ENCODE assay signal across 8 mouse cellular contexts in genomic region chr2:129574395-129575046, GRCm38 (mm10). TPM values are rescaled to one million over a fixed set of nuclear protein-coding genes. Genes with fewer than 3 reads are reported as not detected.
A peak's percentile ranks its signal among the peaks of the same experiment; 100 is the strongest.
DNase-seq lines count a peak whose midpoint lies in the region; ATAC-seq and TF ChIP-seq lines count a peak whose summit lies in the region.

No protein-coding gene starts in this region.

- 17% methylated on average over 24 of the region's 24 CpGs for WGBS in heart, embryonic 11.5 days (ENCODE audit: insufficient replicate concordance)
- 7% methylated on average over 24 of the region's 24 CpGs for WGBS in hindbrain, embryonic 14.5 days
- WGBS in limb, embryonic 11.5 days, result 13% methylated on average over 24 of the region's 24 CpGs
- 36% methylated on average over 24 of the region's 24 CpGs for WGBS in thymus, adult 2 months

- H3K9ac ChIP-seq in heart, embryonic 11.5 days (ENCODE audit: low read depth, low read length), result no peak overlapping the region
- H3K9ac ChIP-seq in hindbrain, embryonic 14.5 days, result peak overlapping the region; percentile 29
- no peak overlapping the region for H3K9ac ChIP-seq in limb, embryonic 11.5 days (ENCODE audit: low read length)

- TF ChIP-seq POLR2A in cortical plate, adult 2 months (IDR thresholded peaks at IDR 0.05; ENCODE audit: extremely low read depth, insufficient read depth, low read length), result peak; percentile 43; the same call in 1 of the 2 replicates
- no peak for TF ChIP-seq POLR2A in thymus, adult 2 months (IDR thresholded peaks at IDR 0.05; ENCODE audit: control insufficient read depth, extremely low read depth, insufficient read depth, low read length, poor library complexity)

- no peak for DNase-seq in heart, adult 8-10 months (ENCODE audit: low spot score)
- DNase-seq in hindbrain, embryonic 14.5 days (ENCODE audit: low spot score), result peak; percentile 60
- peak; percentile 56 for DNase-seq in limb, embryonic 11.5 days (ENCODE audit: low spot score)
- peak; percentile 86 to 91 for DNase-seq in right cerebral cortex, postnatal 10 days (ENCODE audit: low spot score in 2 of 2)
- no peak for DNase-seq in urinary bladder, postnatal 14 days (ENCODE audit: low spot score)
- DNase-seq in thymus, adult 2 months, result no peak

- H3K4me2 ChIP-seq in heart, embryonic 11.5 days, result peak overlapping the region; percentile 48
- H3K4me2 ChIP-seq in hindbrain, embryonic 14.5 days (replicated peaks), result peak overlapping the region; percentile 54
- H3K4me2 ChIP-seq in limb, embryonic 11.5 days (ENCODE audit: low read depth, severe bottlenecking), result peak overlapping the region; percentile 35

- H3K27ac ChIP-seq in heart, embryonic 11.5 days (ENCODE audit: low read depth, low read length), result no peak overlapping the region
- H3K27ac ChIP-seq in cortical plate, adult 2 months (ENCODE audit: insufficient read depth, low read length), result peak overlapping the region; percentile 83
- H3K27ac ChIP-seq in hindbrain, embryonic 14.5 days, result peak overlapping the region; percentile 63
- H3K27ac ChIP-seq in limb, embryonic 11.5 days (replicated peaks; ENCODE audit: low read depth, low read length), result no peak overlapping the region
- no peak overlapping the region for H3K27ac ChIP-seq in thymus, adult 2 months (ENCODE audit: control insufficient read depth, insufficient read depth, low read length)

- no peaks in the 10 kb centered on the region for H3K9me3 ChIP-seq in heart, embryonic 11.5 days (replicated peaks; ENCODE audit: control insufficient read depth, low read length)
- no peaks in the 10 kb centered on the region for H3K9me3 ChIP-seq in hindbrain, embryonic 14.5 days (ENCODE audit: control insufficient read depth, low read length)
- H3K9me3 ChIP-seq in limb, embryonic 11.5 days (ENCODE audit: control insufficient read depth, low read length), result no peaks in the 10 kb centered on the region

- peaks cover 4% of the 10 kb centered on the region; the same call in 1 of the 2 replicates for H3K4me1 ChIP-seq in heart, embryonic 11.5 days (ENCODE audit: control insufficient read depth, insufficient read depth, low read length)
- peaks cover 11% of the 10 kb centered on the region for H3K4me1 ChIP-seq in cortical plate, adult 2 months (ENCODE audit: control insufficient read depth, insufficient read depth, low read length)
- peaks cover 17% of the 10 kb centered on the region for H3K4me1 ChIP-seq in hindbrain, embryonic 14.5 days (replicated peaks; ENCODE audit: control insufficient read depth, insufficient read depth, low read length)
- peaks cover 8% of the 10 kb centered on the region; the same call in 1 of the 2 replicates for H3K4me1 ChIP-seq in limb, embryonic 11.5 days (ENCODE audit: control insufficient read depth, insufficient read depth, low read length)
- no peaks in the 10 kb centered on the region for H3K4me1 ChIP-seq in thymus, adult 2 months (replicated peaks; ENCODE audit: control insufficient read depth, insufficient read depth, low read length)

- no peak for TF ChIP-seq CTCF in cortical plate, adult 2 months (IDR thresholded peaks at IDR 0.05; ENCODE audit: extremely low read depth, insufficient read depth, low read length)
- no peak for TF ChIP-seq CTCF in thymus, adult 2 months (IDR thresholded peaks at IDR 0.05; ENCODE audit: borderline replicate concordance, control insufficient read depth, extremely low read depth, insufficient read depth, low read length, poor library complexity)

- no peak for ATAC-seq in heart, embryonic 11.5 days (replicated peaks; ENCODE audit: insufficient number of reproducible peaks, low FRiP score, low TSS enrichment)
- ATAC-seq in hindbrain, embryonic 14.5 days (ENCODE audit: low FRiP score), result peak; percentile 85
- ATAC-seq in limb, embryonic 11.5 days (ENCODE audit: insufficient number of reproducible peaks, low FRiP score, low TSS enrichment, low read depth), result no peak

- peaks cover 27% of the 10 kb centered on the region for H3K27me3 ChIP-seq in heart, embryonic 11.5 days (ENCODE audit: control insufficient read depth, insufficient read depth, low read length)
- no peaks in the 10 kb centered on the region for H3K27me3 ChIP-seq in hindbrain, embryonic 14.5 days (ENCODE audit: control insufficient read depth, insufficient read depth, low read length)
- H3K27me3 ChIP-seq in limb, embryonic 11.5 days (ENCODE audit: control insufficient read depth, insufficient read depth, low read length), result peaks cover 5% of the 10 kb centered on the region; the same call in 1 of the 2 replicates
- no peaks in the 10 kb centered on the region for H3K27me3 ChIP-seq in thymus, adult 2 months (ENCODE audit: control insufficient read depth, insufficient read depth, low read length)

- no peaks in the 10 kb centered on the region for H3K36me3 ChIP-seq in heart, embryonic 11.5 days (ENCODE audit: control insufficient read depth, insufficient read depth, low read length)
- H3K36me3 ChIP-seq in hindbrain, embryonic 14.5 days (replicated peaks; ENCODE audit: control insufficient read depth, insufficient read depth), result no peaks in the 10 kb centered on the region
- H3K36me3 ChIP-seq in limb, embryonic 11.5 days (ENCODE audit: control insufficient read depth, insufficient read depth, low read length), result no peaks in the 10 kb centered on the region
- H3K36me3 ChIP-seq in thymus, adult 2 months (ENCODE audit: control insufficient read depth, insufficient read depth, low read length), result no peaks in the 10 kb centered on the region

- 0 out of 2 replicates have a peak overlapping the region, but pooled peaks have one; percentile 10 for H3K4me3 ChIP-seq in heart, embryonic 11.5 days (ENCODE audit: low read depth, low read length)
- peak overlapping the region; percentile 26 for H3K4me3 ChIP-seq in cortical plate, adult 2 months (ENCODE audit: insufficient read depth, low read length)
- peak overlapping the region; percentile 16 for H3K4me3 ChIP-seq in hindbrain, embryonic 14.5 days (replicated peaks; ENCODE audit: low read length)
- peak overlapping the region; percentile 12; the same call in 1 of the 2 replicates for H3K4me3 ChIP-seq in limb, embryonic 11.5 days (ENCODE audit: low read depth, low read length)
- no peak overlapping the region for H3K4me3 ChIP-seq in thymus, adult 2 months (ENCODE audit: control insufficient read depth, insufficient read depth, low read length)

RNA-seq across cellular contexts. Expression of gene Sirpa, which starts 18.1 kb away (rescaled TPM):
- polyA plus RNA-seq in heart, embryonic 11.5 days (2014; fragmentation: Nextera tagmentation; extraction: Ambion mirVana), result 13.0 and 15.7 TPM in 2 replicates
- total RNA-seq in heart, adult 8-10 months (2022), result 10 to 100 TPM; 28.9 to 35.2 (median 30.0) TPM
- polyA plus RNA-seq in cortical plate, adult 2 months (2012; rRNA removed), result 314 and 333 TPM in 2 replicates
- polyA plus RNA-seq in hindbrain, embryonic 14.5 days (2014; fragmentation: Nextera tagmentation; extraction: Ambion mirVana), result 38.6 and 40.7 TPM in 2 replicates
- 15.2 and 16.0 TPM in 2 replicates for polyA plus RNA-seq in limb, embryonic 11.5 days (2014; fragmentation: Nextera tagmentation; extraction: Ambion mirVana)
- 56.0 and 63.1 TPM in 2 replicates for polyA plus RNA-seq in thymus, adult 2 months (2012; rRNA removed)

RNA-seq across cellular contexts. Expression of gene F830045P16Rik, which starts 38.1 kb away (rescaled TPM):
- not detected in 2 replicates for polyA plus RNA-seq in heart, embryonic 11.5 days (2014; fragmentation: Nextera tagmentation; extraction: Ambion mirVana)
- total RNA-seq in heart, adult 8-10 months (2022), result under 1 TPM in 2 of 4 experiments, not detected in 2; 0.16 to 0.22 TPM
- 0.08 TPM in 1 of 2 replicates, not detected in the other for polyA plus RNA-seq in cortical plate, adult 2 months (2012; rRNA removed)
- not detected in 2 replicates for polyA plus RNA-seq in hindbrain, embryonic 14.5 days (2014; fragmentation: Nextera tagmentation; extraction: Ambion mirVana)
- polyA plus RNA-seq in limb, embryonic 11.5 days (2014; fragmentation: Nextera tagmentation; extraction: Ambion mirVana), result not detected in 2 replicates
- polyA plus RNA-seq in thymus, adult 2 months (2012; rRNA removed), result 0.12 TPM in 1 of 2 replicates, not detected in the other

Comparison
In these comparisons a context has a peak if more than half of its experiments do, and no peak if none do; other contexts are left out.
1. H3K27ac ChIP-seq: peak in cortical plate, adult 2 months (single experiment) and hindbrain, embryonic 14.5 days (single experiment); none in heart, embryonic 11.5 days (single experiment), limb, embryonic 11.5 days (single experiment) and thymus, adult 2 months (single experiment).
2. DNase-seq: peak in hindbrain, embryonic 14.5 days (single experiment), limb, embryonic 11.5 days (single experiment) and right cerebral cortex, postnatal 10 days (2 of 2); none in heart, adult 8-10 months (single experiment), urinary bladder, postnatal 14 days (single experiment) and thymus, adult 2 months (single experiment).
3. Peak in every context shown above with its lines, with median percentiles within 50 percentile points of each other: H3K4me2 ChIP-seq.